Mouse (Mus musculus) forebrain, embryonic 15.5 days (tissue): ENCODE measurements around the gene 9330182L06Rik. TPM values are rescaled to one million over a fixed set of nuclear protein-coding genes. Genes with fewer than 3 reads are reported as not detected.
A peak's percentile ranks its signal among the peaks of the same experiment; 100 is the strongest.

Source experiments
- ATAC-seq: fragments of 200-750 bp; cut with Nextera tagmentation; replicated peaks from 2 replicates; pipeline ENCODE4 v1.8.0; 2017; ENCODE audit warnings: mild to moderate bottlenecking, moderate TSS enrichment, moderate library complexity
- H3K27ac ChIP-seq: fragments of 300-500 bp; sonication (generic); replicated peaks from 2 replicates; pipeline ENCODE4 v1.5.1; 2015; ENCODE audit warnings: mild to moderate bottlenecking, inconsistent platforms
- H3K27me3 ChIP-seq: fragments of 300-500 bp; sonication (generic); 2 replicates; pipeline ENCODE4 v1.6.1; 2015; ENCODE audit warnings: inconsistent platforms
- H3K36me3 ChIP-seq: fragments of 300-500 bp; sonication (generic); 2 replicates; pipeline ENCODE4 v1.6.1; 2015; ENCODE audit warnings: mild to moderate bottlenecking, inconsistent platforms
- H3K4me1 ChIP-seq: fragments of 300-500 bp; sonication (generic); 2 replicates; pipeline ENCODE4 v1.6.1; 2015; ENCODE audit warnings: inconsistent platforms
- H3K4me2 ChIP-seq: fragments of 300-500 bp; sonication (generic); replicated peaks from 2 replicates; pipeline ENCODE4 v1.6.1; 2015; ENCODE audit warnings: mild to moderate bottlenecking, inconsistent platforms
- H3K4me3 ChIP-seq: fragments of 300-500 bp; sonication (generic); 2 replicates; pipeline ENCODE4 v1.5.1; 2015; ENCODE audit warnings: mild to moderate bottlenecking, inconsistent platforms
- H3K9ac ChIP-seq: fragments of 300-500 bp; sonication (generic); replicated peaks from 2 replicates; pipeline ENCODE4 v1.6.1; 2015; ENCODE audit warnings: mild to moderate bottlenecking, inconsistent platforms
- H3K9me3 ChIP-seq: fragments of 300-500 bp; sonication (generic); 2 replicates; pipeline ENCODE4 v1.6.1; 2016; ENCODE audit warnings: inconsistent platforms
- WGBS: fragments of 180-500 bp; shearing (Covaris S2); methylation state at CpG from one replicate; pipeline ENCODE4 v1.1.7; 2015; ENCODE audit warnings: mixed read lengths; 5-methylcytosine and 5-hydroxymethylcytosine counted together
- microRNA counts: library from miRNA; unstranded; fragments of <30 nt; microRNA quantifications from one replicate; lab custom pipeline; 2016
- microRNA-seq: library from miRNA; unstranded; fragments of <30 nt; microRNA quantifications from one replicate; pipeline ENCODE4, GENCODE M21; 2016
- polyA plus RNA-seq: library from polyadenylated mRNA; unstranded; fragments of >200 nt; fragmentation: Nextera tagmentation; extraction: Ambion mirVana; gene quantifications from 2 replicates; pipeline ENCODE4 v1.2.1, GENCODE M21; 2015

Gene 9330182L06Rik
- polyA plus RNA-seq, 1 experiment from 2014 or later = 8.5 TPM

DNA sequence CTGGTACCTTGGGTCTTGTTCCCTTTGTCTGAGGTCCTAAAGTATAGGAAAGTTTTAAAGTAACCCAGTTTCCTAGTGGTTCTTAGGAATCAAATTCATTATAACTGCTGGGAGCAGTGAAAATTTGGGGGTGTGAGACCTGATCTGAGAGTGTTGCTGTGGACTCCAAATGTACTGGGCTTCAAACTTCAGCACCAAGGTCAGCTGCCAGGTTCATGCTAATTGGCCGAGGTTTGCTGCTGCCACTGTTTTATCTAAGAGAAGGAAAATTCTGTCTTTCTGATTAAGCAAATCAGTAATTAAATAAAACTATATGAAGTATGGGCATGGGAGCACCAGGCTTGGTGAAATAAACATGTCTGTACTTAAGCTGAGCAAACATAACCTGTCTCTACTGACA lies 180.2 kb downstream of the 9330182L06Rik start:
- Histone ChIP-seq H3K4me3 (no peak overlapping the region), H3K9me3 (no peaks in the 10 kb centered on the region), H3K4me1 (no peaks in the 10 kb centered on the region), H3K4me2 (no peak overlapping the region), H3K27ac (no peak overlapping the region), H3K27me3 (no peaks in the 10 kb centered on the region), H3K36me3 (no peaks in the 10 kb centered on the region), H3K9ac (no peak overlapping the region)
- ATAC-seq = no peak
- 9% methylated on average over 1 of the region's 1 CpGs for WGBS

DNA sequence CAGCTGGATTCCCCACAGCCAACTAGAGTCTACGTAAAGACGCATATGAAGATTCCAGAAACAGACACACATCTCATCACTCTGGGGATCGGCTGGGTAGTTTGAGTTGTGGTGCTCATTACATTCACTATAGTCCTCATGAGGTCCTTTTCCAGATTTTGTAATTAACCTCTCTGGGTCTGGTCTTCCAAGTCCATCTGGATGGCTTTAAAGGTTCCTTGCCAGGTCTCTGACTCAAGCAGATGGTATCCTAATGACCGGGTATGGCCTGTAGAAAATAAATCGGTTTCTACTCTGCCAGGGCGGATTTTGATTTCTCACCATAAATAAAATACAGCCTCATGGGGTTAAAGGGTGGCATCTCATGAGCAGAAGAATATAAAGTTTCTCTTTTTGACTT lies 183.0 kb downstream of the 9330182L06Rik start:
- Histone ChIP-seq H3K27me3 (no peaks in the 10 kb centered on the region), H3K9ac (no peak overlapping the region), H3K9me3 (no peaks in the 10 kb centered on the region), H3K27ac (no peak overlapping the region), H3K36me3 (no peaks in the 10 kb centered on the region), H3K4me2 (no peak overlapping the region), H3K4me1 (no peaks in the 10 kb centered on the region), H3K4me3 (no peak overlapping the region)
- ATAC-seq = no peak
- WGBS = 88% methylated on average over 6 of the region's 6 CpGs

DNA sequence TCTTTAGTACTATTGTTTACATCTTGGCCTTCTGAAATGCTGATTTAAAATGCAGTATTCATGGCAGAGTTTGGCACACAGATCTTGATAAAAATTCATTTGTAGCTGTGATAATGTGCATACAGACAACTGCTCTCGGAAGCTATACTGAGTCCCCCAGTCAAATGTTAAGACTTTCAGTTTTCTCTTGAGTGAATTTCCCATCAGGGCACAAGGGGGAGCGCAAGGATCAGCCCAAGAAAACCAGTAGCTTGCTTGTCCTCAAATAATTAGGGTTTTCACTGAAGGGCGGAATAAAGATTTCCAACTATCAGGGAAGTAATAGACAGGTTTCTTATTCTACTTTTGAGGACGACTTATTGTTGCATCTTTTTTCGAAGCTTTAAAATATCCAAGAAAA lies 183.7 kb downstream of the 9330182L06Rik start:
- Histone ChIP-seq H3K9me3 (no peaks in the 10 kb centered on the region), H3K27me3 (no peaks in the 10 kb centered on the region), H3K9ac (no peak overlapping the region), H3K4me1 (no peaks in the 10 kb centered on the region), H3K36me3 (no peaks in the 10 kb centered on the region), H3K27ac (no peak overlapping the region), H3K4me2 (no peak overlapping the region), H3K4me3 (no peak overlapping the region)
- 63% methylated on average over 5 of the region's 5 CpGs for WGBS
- ATAC-seq = no peak

DNA sequence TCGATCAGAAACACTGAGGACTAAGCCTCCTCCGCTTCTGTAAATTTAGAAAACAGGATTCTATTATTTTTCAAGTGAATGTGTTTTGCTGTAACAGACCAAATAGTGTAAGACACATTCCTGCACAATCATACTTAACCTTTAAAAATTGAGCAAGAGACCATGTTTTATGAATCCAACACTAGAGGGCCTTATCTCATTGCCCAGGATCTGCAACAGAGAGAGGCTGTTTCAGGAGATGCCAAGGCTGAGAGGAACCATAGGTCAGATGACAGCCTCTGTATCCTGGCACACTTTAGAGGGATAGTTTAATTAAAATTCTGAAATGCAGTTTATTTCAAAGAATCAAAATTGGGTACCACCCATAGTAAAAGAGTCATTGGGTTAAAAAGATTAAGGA lies 187.4 kb downstream of the 9330182L06Rik start:
- WGBS = 92% methylated on average over 2 of the region's 2 CpGs
- no peak overlapping the region for H3K4me3 ChIP-seq

DNA sequence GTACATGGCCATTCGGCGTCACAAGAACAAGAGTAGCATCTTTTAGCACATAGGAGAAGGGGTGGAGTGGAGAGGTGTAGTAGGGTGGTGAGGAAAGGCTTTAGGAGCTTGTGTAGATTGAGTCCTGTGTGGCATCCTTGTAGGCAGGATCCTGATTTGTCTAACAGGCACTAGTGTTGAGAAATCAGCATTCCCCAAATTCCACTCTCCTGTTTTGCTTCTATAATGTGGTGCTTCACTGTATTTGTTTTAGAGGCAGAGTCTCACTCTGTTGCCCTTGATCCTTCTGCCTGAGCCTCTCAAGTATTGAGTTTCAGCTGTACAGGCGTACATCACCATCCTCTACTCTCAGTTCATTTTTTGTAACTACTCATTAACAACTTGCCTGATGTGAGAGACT lies 211.7 kb downstream of the 9330182L06Rik start:
- Histone ChIP-seq H3K9me3 (no peaks in the 10 kb centered on the region), H3K36me3 (no peaks in the 10 kb centered on the region), H3K9ac (no peak overlapping the region), H3K27me3 (no peaks in the 10 kb centered on the region), H3K27ac (no peak overlapping the region), H3K4me1 (no peaks in the 10 kb centered on the region), H3K4me3 (no peak overlapping the region), H3K4me2 (no peak overlapping the region)
- no peak for ATAC-seq
- 93% methylated on average over 3 of the region's 3 CpGs for WGBS

More for the DNA sequence above, 187.4 kb downstream of the 9330182L06Rik start:
- Histone ChIP-seq H3K4me2 (no peak overlapping the region), H3K27me3 (no peaks in the 10 kb centered on the region), H3K9me3 (no peaks in the 10 kb centered on the region), H3K9ac (no peak overlapping the region), H3K27ac (no peak overlapping the region), H3K4me1 (no peaks in the 10 kb centered on the region), H3K36me3 (no peaks in the 10 kb centered on the region)
- no peak for ATAC-seq

DNA sequence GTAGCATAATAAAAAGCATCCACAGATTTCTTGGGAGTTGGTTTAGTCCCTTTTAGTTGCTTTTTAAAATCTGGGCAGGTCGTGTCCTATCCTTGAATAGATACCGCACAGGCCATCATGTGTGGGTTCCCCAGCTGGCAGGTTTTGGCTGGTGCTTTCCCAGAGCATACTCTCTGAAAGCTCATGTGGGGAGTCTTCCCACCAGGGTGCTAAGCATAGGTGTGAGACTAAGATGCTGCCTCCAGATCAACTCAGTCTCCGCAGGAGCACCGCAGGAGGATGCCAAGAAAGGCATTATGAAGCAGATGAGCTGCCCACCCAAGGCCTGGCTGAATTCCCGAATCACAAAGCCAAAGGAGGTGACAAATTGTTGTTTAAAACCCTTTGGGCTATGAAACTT lies 229.5 kb downstream of the 9330182L06Rik start:
- Histone ChIP-seq H3K27ac (no peak overlapping the region), H3K9me3 (no peaks in the 10 kb centered on the region), H3K27me3 (no peaks in the 10 kb centered on the region), H3K4me1 (no peaks in the 10 kb centered on the region), H3K4me2 (no peak overlapping the region), H3K4me3 (no peak overlapping the region), H3K9ac (no peak overlapping the region), H3K36me3 (no peaks in the 10 kb centered on the region)
- no peak for ATAC-seq
- 23% methylated on average over 5 of the region's 5 CpGs for WGBS

DNA sequence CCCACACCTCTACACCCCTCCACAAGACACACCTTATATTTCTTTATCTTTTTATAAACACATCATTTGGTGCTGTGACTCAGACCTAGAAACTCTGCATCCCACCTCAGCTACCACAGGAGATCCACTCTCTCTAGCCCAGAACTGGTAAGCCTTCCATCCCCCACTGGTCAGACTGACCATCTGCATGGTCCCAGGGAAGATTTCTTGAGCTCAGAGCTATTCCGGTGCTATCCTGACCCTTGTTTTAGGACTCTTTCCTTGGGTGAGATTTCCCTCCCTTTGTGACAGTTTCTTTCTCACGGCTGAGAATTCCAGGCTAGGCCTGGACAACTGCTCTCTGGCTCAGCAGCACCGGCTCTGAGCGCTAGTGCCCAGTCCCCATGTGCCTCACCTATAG lies 231.3 kb downstream of the 9330182L06Rik start:
- no peaks in the 10 kb centered on the region for H3K27me3 ChIP-seq
- 65% methylated on average over 4 of the region's 4 CpGs for WGBS
- ATAC-seq = no peak

DNA sequence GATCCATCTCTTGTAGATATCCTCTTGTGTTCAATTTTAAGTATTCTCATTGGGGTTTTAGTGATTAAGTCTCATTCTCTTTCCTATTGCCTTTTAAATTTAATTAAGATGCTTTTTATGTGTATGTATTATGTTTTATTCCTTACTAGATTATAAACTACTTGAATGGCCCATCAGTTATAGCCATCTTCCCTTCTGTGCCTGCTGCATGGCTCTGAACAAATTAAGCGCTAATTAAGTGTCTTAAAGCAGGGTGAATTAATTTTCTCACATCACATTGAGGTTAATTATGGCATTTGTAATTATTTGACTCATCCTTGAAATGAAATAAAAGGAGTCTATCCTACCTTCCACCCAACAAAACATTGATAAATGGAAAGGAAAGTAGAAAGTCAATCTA lies 245.1 kb downstream of the 9330182L06Rik start:
- Histone ChIP-seq H3K9ac (no peak overlapping the region), H3K4me2 (no peak overlapping the region), H3K27ac (no peak overlapping the region), H3K9me3 (no peaks in the 10 kb centered on the region), H3K4me1 (no peaks in the 10 kb centered on the region), H3K4me3 (no peak overlapping the region), H3K36me3 (no peaks in the 10 kb centered on the region), H3K27me3 (no peaks in the 10 kb centered on the region)
- no peak for ATAC-seq
- WGBS = 98% methylated on average over 1 of the region's 1 CpGs

More for the DNA sequence above, 231.3 kb downstream of the 9330182L06Rik start:
- H3K9me3 ChIP-seq = no peaks in the 10 kb centered on the region
- H3K4me3 ChIP-seq = no peak overlapping the region
- H3K4me1 ChIP-seq = no peaks in the 10 kb centered on the region
- no peak overlapping the region for H3K9ac ChIP-seq
- no peak overlapping the region for H3K27ac ChIP-seq
- H3K36me3 ChIP-seq = no peaks in the 10 kb centered on the region
- no peak overlapping the region for H3K4me2 ChIP-seq

DNA sequence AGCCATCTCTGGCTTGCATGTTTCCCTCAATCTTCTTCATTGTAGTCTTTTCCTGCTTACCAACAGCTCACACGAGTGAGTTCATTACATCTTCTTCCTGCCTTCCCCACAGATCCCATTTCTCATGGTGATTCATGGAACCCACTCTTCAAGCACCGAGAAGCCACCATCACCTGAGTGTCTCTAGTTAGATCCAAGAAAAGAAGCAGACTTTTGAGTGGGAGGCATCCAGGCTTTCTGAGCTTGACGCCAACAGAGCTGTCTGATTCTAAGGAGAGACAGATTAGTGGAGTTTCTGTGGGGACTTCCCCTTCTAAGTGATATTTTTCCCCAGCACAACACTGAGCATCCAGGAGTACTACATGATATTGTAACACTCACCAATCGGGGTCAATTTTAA lies 259.6 kb downstream of the 9330182L06Rik start:
- ATAC-seq = no peak
- WGBS = 89% methylated on average over 4 of the region's 4 CpGs

More for the DNA sequence above, 259.6 kb downstream of the 9330182L06Rik start:
- H3K9ac ChIP-seq = no peak overlapping the region
- no peaks in the 10 kb centered on the region for H3K4me1 ChIP-seq
- no peak overlapping the region for H3K27ac ChIP-seq
- no peaks in the 10 kb centered on the region for H3K27me3 ChIP-seq
- no peaks in the 10 kb centered on the region for H3K9me3 ChIP-seq
- H3K36me3 ChIP-seq = no peaks in the 10 kb centered on the region
- no peak overlapping the region for H3K4me3 ChIP-seq
- no peak overlapping the region for H3K4me2 ChIP-seq

MicroRNAs encoded within 50 kb of the gene (microRNA counts, 519-probe panel; counts per million panel counts)
- 1,822 counts per million, percentile 16 among the panel's probes with 10 or more counts for microRNA mmu-miR-879 (lab: Ali Mortazavi, UCI)

Small RNA genes lying within 50 kb of the gene (microRNA-seq; reads per million reads assigned to microRNA genes)
- gene Mir879 = 9.4 reads per million, percentile 24 among the genes with 10 or more reads in this experiment

Other genes starting within 250 kb of the 9330182L06Rik start
- gene Tmem243, start 165.4 kb upstream of the 9330182L06Rik start, polyA plus RNA-seq = 13.1 and 13.7 TPM in 2 replicates
- 67.9 and 68.2 TPM in 2 replicates for gene Dmtf1, start 104.3 kb upstream of the 9330182L06Rik start, polyA plus RNA-seq